Mouse (Mus musculus) small intestine, adult 2 months (tissue): ENCODE measurements around the gene Gm20388.

Experiments
- CTCF ChIP-seq: fragments of 200-500 bp; IDR thresholded peaks from 2 replicates; pipeline ENCODE4 v1.5.1; 2012; ENCODE audit warnings: low read depth, mild to moderate bottlenecking, control low read depth, inconsistent platforms, low read length, moderate library complexity, mixed read lengths; ENCODE audit not compliant: insufficient replicate concordance, insufficient read length; ENCODE audit errors: extremely low read depth
- POLR2A ChIP-seq: fragments of 200-500 bp; IDR thresholded peaks from 2 replicates; pipeline ENCODE4 v1.6.1; 2012; ENCODE audit warnings: low read depth, mild to moderate bottlenecking, control low read depth, inconsistent platforms, low read length, moderate library complexity

DNA sequence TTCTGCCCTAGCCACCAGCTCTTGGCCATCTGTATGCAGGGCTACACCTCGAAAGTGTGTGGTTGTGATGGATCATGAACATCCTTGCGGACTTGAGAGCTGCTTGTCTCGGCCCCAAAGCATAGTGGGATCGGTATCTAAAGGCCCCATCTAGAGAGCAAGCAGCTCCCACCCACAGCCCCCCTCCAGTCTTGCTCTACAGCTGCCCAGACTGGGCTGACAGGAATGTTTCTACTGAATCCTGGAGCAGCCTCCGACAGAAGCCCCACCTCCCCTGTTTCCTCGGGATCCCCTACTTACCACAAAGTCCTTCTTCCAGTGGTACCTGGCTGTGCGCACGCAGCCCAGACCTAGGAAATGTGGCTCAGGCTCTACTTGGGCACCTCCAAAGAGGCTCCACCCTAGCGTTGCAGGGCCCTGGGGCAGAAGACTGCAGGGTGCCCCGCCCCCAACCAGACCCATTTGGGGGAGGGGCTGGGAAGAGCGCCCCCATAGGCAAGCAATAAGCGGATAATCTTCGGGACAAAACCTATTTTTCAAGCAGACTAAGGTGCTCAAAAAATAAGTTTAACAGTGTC, 3247.3 kb downstream of the Gm20388 start, which contains the start of gene Sult5a1:
- TF ChIP-seq CTCF: no peak
- TF ChIP-seq POLR2A: no peak
